Mouse (Mus musculus) spleen, embryonic (tissue): ENCODE measurements at regions not wholly inside any gene's neighbourhood (a gene's known extent, or its start where the extent isn't known, plus 50 kb on each side); places are given as distances from the start of the nearest gene placed in this dataset.

Experiments
- CTCF ChIA-PET: fragments of 350-600 bp; sonication (Branson Sonifier 250); formaldehyde crosslinking; loops from one replicate; lab custom pipeline; 2022; lab: Charles Lee

- CTCF ChIA-PET, result no interaction called here
Measured at GRCm38 (mm10) chr3:73435241-73435640, 273.0 kb downstream of the Bche start.

GRCm38 (mm10) chr3:73434331-73434730, 273.9 kb downstream of the Bche start:
- CTCF ChIA-PET, result no interaction called here

GRCm38 (mm10) chr3:73409929-73410522, 298.2 kb downstream of the Bche start:
- CTCF ChIA-PET, result no interaction called here

- CTCF ChIA-PET, result no interaction called here
Measured at GRCm38 (mm10) chr3:73401395-73401794, 306.8 kb downstream of the Bche start.

- CTCF ChIA-PET, result no interaction called here
Measured at GRCm38 (mm10) chr3:73395808-73396207, 312.4 kb downstream of the Bche start.

- CTCF ChIA-PET, result no interaction called here
Measured at GRCm38 (mm10) chr3:73389722-73390651, 318.2 kb downstream of the Bche start.

- CTCF ChIA-PET, result no interaction called here
Measured at GRCm38 (mm10) chr3:73354861-73355496, 297.4 kb upstream of the Slitrk3 start.

- CTCF ChIA-PET, result interaction anchor here (0.6 kb wide), 1 partner anchor 139 kb away, joined by 3 read pairs; no protein-coding TSS in a partner anchor
Measured at GRCm38 (mm10) chr3:73343199-73343598, 285.6 kb upstream of the Slitrk3 start.

- CTCF ChIA-PET, result no interaction called here
Measured at GRCm38 (mm10) chr3:73339730-73340129, 282.1 kb upstream of the Slitrk3 start.

GRCm38 (mm10) chr3:73323214-73323613, 265.6 kb upstream of the Slitrk3 start:
- CTCF ChIA-PET, result interaction anchor here (0.7 kb wide), 1 partner anchor 113 kb away, joined by 5 read pairs; no protein-coding TSS in a partner anchor
